Mouse (Mus musculus) neural tube, embryonic 15.5 days (tissue): ENCODE results near the gene Prmt8. TPM values are rescaled to one million over a fixed set of nuclear protein-coding genes. Genes with fewer than 3 reads are reported as not detected.

Experiments used
- ATAC-seq: fragments of 200-750 bp; cut with Nextera tagmentation; 2 replicates; pipeline ENCODE4 v1.8.0; 2017; ENCODE audit warnings: mild to moderate bottlenecking, moderate TSS enrichment, moderate library complexity; ENCODE audit not compliant: low FRiP score
- H3K27ac ChIP-seq: fragments of 300-500 bp; sonication (generic); replicated peaks from 2 replicates; pipeline ENCODE4 v1.5.1; 2015; ENCODE audit warnings: mild to moderate bottlenecking, inconsistent platforms
- H3K27me3 ChIP-seq: fragments of 300-500 bp; sonication (generic); replicated peaks from 2 replicates; pipeline ENCODE4 v1.6.1; 2015; ENCODE audit warnings: inconsistent platforms
- H3K36me3 ChIP-seq: fragments of 300-500 bp; sonication (generic); 2 replicates; pipeline ENCODE4 v1.6.1; 2015; ENCODE audit warnings: inconsistent platforms
- H3K4me1 ChIP-seq: fragments of 300-500 bp; sonication (generic); 2 replicates; pipeline ENCODE4 v1.6.1; 2015; ENCODE audit warnings: inconsistent platforms
- H3K4me2 ChIP-seq: fragments of 300-500 bp; sonication (generic); 2 replicates; pipeline ENCODE4 v1.6.1; 2015; ENCODE audit warnings: inconsistent platforms, mild to moderate bottlenecking, moderate library complexity
- H3K4me3 ChIP-seq: fragments of 300-500 bp; sonication (generic); replicated peaks from 2 replicates; pipeline ENCODE4 v1.5.1; 2015; ENCODE audit warnings: mild to moderate bottlenecking, inconsistent platforms
- H3K9ac ChIP-seq: fragments of 300-500 bp; sonication (generic); replicated peaks from 2 replicates; pipeline ENCODE4 v1.6.1; 2015; ENCODE audit warnings: mild to moderate bottlenecking, inconsistent platforms
- H3K9me3 ChIP-seq: fragments of 300-500 bp; sonication (generic); replicated peaks from 2 replicates; pipeline ENCODE4 v1.6.1; 2016; ENCODE audit warnings: inconsistent platforms
- WGBS: fragments of 180-500 bp; shearing (Covaris S2); methylation state at CpG from one replicate; pipeline ENCODE4 v1.1.7; 2015; ENCODE audit warnings: mixed read lengths; 5-methylcytosine and 5-hydroxymethylcytosine counted together
- polyA plus RNA-seq: library from polyadenylated mRNA; unstranded; fragments of >200 nt; fragmentation: Nextera tagmentation; extraction: Ambion mirVana; gene quantifications from 2 replicates; pipeline ENCODE4 v1.2.1, GENCODE M21; 2015

Prmt8 gene
- polyA plus RNA-seq = 32.8 and 37.9 TPM in 2 replicates

DNA sequence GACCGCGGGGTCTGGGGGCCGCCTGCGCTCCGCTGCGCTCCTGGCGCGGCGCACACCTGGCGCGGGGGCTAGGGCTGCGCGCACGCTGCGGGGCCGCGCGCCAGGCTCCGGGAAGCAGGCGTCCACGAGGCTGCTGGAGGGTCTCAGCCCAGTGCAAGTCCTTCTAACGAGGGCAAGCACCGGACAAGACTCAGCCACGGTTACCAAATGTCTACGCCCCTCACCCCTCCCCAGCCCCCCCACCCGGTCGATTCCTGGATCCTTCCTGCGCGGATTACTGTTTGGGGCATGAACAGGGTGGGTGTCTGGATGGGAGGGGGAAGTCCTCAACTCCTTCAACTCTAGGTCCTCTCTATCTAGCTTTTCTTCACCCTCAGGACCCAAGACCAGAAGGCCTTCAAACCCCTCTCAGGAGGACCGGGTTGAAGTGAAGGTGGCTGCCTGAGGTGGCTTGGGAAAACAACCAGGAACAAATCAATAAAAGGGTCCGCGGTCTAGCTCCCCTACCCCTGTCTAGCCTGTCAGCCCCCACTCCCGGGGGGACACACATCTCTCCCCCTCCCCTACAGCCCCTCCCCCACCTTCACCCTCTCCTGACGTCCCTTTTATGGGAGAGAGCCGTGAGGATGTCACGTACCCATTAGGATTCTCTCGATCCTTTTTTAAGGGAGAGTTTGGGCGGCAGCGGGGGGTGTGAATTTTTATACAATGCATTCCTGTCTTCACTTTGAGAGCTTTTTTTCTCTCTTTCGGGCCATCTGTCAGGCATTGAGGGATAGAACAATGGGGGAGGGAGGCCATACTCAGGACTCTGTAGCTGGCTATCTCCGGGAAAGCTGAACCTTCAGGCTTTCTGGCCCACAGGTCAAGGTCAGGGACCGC lies at the start of gene Prmt8:
Gene Prmt8, minus strand, starts transcription at position 198 of the 882 bp plus-strand sequence.
- Histone ChIP-seq H3K4me1 (peaks cover 56% of the 10 kb centered on the region), H3K4me2 (peak within 1 kb of the TSS; percentile 78), H3K27ac (peak within 1 kb of the TSS; percentile 82), H3K9me3 (no peaks in the 10 kb centered on the region), H3K4me3 (peak within 1 kb of the TSS; percentile 64), H3K9ac (peak within 1 kb of the TSS; percentile 61), H3K36me3 (no peaks in the 10 kb centered on the region), H3K27me3 (peaks cover 3% of the 10 kb centered on the region; the same call in 1 of the 2 replicates)
- WGBS = under 1% methylated on average over 38 of the region's 42 CpGs
- peak; percentile 64 for ATAC-seq

DNA sequence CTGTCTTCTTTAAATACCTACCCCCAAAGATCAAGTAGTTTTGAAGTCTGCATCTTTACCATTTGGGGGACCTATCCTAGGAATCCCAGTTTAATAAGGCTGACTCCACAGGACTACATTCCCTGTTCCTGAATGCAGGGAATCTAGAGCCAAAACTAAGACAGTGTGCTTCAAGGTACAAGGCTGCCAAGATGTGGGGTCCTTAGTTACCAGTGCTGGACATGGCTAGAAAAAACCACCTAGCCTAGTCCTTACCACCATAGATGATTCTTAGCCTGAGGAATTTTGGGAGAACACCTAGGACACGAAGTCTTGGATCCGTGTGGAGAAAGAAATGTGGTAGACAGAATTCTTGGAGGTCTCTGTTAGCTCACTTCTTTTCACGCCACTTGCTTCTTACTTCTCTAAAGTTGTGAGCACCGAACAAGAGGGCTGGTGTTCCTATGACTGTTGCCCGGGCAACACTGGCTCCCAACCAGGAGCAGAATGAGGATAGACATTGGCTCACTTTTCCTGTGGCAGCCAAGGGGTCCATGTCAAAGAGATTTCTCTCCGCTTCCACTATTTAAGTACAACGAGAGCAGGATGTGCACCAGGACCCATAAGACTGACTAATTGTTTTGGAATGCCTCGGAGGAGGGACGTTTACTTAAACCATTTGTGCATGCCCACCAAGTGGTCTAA lies 33.9 kb upstream of the Prmt8 start:
- H3K36me3 ChIP-seq = no peaks in the 10 kb centered on the region
- no peak overlapping the region; the same call in 1 of the 2 replicates for H3K27ac ChIP-seq
- peak; percentile 66 for ATAC-seq
- H3K27me3 ChIP-seq = no peaks in the 10 kb centered on the region; the same call in 1 of the 2 replicates
- H3K4me3 ChIP-seq = no peak overlapping the region
- WGBS = 42% methylated on average over 9 of the region's 9 CpGs
- no peak overlapping the region for H3K4me2 ChIP-seq
- no peaks in the 10 kb centered on the region for H3K9me3 ChIP-seq
- peaks cover 13% of the 10 kb centered on the region; the same call in 1 of the 2 replicates for H3K4me1 ChIP-seq
- H3K9ac ChIP-seq = no peak overlapping the region

DNA sequence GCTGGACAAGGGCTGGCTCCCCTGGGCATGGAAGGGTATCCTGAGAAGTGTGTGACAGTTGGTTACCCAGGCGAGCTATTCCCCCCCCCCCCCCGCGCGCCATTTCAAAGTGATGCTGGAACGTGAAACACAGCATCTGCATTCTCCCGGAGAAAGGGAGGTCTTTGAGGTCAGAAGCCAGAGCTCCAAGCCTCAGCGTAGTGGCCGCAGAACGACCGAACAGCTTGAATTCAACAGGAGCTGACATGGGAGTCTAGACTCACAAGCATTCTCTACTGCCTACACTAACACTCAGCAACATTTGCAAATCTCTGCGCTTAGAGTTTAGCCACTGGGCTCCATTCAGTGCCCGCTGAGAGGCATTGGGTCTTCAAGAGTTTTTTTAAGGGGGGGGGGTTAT lies 32.9 kb upstream of the Prmt8 start:
- H3K4me3 ChIP-seq = no peak overlapping the region
- H3K36me3 ChIP-seq = no peaks in the 10 kb centered on the region
- WGBS = 76% methylated on average over 12 of the region's 12 CpGs
- H3K4me2 ChIP-seq = no peak overlapping the region
- ATAC-seq = no peak
- H3K27ac ChIP-seq = no peak overlapping the region
- no peaks in the 10 kb centered on the region; the same call in 1 of the 2 replicates for H3K27me3 ChIP-seq
- no peak overlapping the region for H3K9ac ChIP-seq
- no peaks in the 10 kb centered on the region for H3K9me3 ChIP-seq
- H3K4me1 ChIP-seq = peaks cover 13% of the 10 kb centered on the region; the same call in 1 of the 2 replicates

DNA sequence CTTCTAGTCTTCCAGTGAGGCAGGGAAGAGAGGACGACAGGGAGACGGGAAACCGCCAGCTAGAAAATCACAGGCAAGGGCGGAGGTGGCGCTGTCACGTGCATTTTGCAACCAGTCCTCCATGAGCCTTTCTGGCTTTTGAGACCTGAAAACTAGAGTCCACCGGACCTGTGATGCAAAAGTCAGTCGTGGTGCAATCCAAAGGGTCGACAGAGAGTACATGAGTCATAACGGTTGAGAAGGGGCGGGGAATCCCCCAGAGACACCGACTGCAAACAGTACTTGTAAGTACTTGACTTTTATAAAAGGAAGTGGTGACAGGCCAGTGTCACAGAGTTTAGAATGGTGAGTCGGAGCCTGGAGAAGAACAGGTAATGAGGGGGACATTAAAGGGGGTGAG lies 20.8 kb upstream of the Prmt8 start:
- no peaks in the 10 kb centered on the region for H3K36me3 ChIP-seq
- no peak overlapping the region for H3K27ac ChIP-seq
- no peaks in the 10 kb centered on the region for H3K27me3 ChIP-seq
- H3K4me1 ChIP-seq = no peaks in the 10 kb centered on the region
- WGBS = 74% methylated on average over 13 of the region's 13 CpGs
- H3K4me3 ChIP-seq = no peak overlapping the region
- no peak overlapping the region for H3K9ac ChIP-seq
- no peaks in the 10 kb centered on the region for H3K9me3 ChIP-seq
- ATAC-seq = no peak
- no peak overlapping the region for H3K4me2 ChIP-seq

DNA sequence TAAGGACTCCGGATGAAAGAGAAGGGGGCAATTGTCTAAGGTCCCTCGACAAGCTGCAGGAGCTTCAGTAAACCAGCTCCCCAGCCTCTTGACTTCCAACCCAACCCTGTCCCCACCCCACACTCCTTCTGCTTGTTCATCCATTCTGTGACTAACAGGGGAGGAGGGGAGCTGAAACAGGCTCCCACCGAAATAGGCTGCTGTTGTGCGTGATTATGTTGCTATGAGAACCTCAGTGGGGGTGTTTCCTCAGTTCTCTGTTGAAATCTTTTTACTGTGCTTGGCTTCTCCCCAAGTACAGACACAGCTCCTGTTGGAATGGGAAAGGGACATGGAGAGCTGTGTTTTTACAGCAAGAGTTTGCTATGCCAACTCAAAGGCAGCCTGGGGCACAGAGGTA lies 1.5 kb upstream of the Prmt8 start:
- peaks cover 46% of the 10 kb centered on the region for H3K4me1 ChIP-seq
- peaks cover 3% of the 10 kb centered on the region; the same call in 1 of the 2 replicates for H3K27me3 ChIP-seq
- no peak for ATAC-seq
- no peaks in the 10 kb centered on the region for H3K36me3 ChIP-seq
- WGBS = 33% methylated on average over 4 of the region's 4 CpGs
- no peak overlapping the region for H3K9ac ChIP-seq
- no peak overlapping the region for H3K27ac ChIP-seq
- H3K4me2 ChIP-seq = peak overlapping the region; percentile 78
- no peak overlapping the region for H3K4me3 ChIP-seq
- H3K9me3 ChIP-seq = no peaks in the 10 kb centered on the region

DNA sequence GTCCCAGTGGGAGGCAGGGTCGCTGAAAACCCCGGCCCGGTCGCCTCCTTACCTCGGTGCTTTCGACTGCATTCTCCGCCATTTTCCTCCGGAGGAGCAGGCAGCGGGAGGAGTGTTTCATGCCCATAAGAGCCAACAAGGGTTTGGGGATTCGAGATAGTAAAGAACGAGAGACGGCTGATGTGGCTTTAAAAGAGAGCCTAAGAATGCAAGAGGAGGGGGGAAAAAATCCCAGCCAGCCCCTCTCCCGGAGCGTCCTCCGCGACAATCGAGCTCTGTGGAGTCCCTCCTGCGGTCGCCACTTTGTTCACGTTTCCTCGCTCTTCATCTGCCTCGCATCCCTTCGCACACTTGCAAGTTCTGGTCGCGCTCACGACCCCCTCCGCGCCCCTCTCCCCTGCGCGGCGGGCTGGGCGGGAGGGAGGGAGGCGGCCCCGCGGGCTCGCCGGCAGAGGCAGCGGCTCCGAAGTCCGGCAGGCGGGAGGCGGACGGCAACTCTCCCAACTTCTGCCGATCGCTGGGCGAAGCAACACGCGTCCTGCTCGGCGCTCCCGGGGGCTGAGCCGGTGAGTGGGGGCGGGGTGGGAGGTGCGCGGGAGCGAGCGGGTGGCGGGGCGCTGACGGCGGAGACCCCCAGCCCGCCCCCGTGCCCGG lies 524 bp downstream of the Prmt8 start:
- Histone ChIP-seq H3K4me1 (peaks cover 56% of the 10 kb centered on the region), H3K27me3 (peaks cover 3% of the 10 kb centered on the region; the same call in 1 of the 2 replicates), H3K4me2 (peak overlapping the region; percentile 78), H3K9ac (peak overlapping the region; percentile 61), H3K4me3 (peak overlapping the region; percentile 64), H3K36me3 (no peaks in the 10 kb centered on the region), H3K9me3 (no peaks in the 10 kb centered on the region), H3K27ac (peak overlapping the region; percentile 82)
- ATAC-seq = peak; percentile 16; the same call in 1 of the 2 replicates
- WGBS = under 1% methylated on average over 60 of the region's 64 CpGs

DNA sequence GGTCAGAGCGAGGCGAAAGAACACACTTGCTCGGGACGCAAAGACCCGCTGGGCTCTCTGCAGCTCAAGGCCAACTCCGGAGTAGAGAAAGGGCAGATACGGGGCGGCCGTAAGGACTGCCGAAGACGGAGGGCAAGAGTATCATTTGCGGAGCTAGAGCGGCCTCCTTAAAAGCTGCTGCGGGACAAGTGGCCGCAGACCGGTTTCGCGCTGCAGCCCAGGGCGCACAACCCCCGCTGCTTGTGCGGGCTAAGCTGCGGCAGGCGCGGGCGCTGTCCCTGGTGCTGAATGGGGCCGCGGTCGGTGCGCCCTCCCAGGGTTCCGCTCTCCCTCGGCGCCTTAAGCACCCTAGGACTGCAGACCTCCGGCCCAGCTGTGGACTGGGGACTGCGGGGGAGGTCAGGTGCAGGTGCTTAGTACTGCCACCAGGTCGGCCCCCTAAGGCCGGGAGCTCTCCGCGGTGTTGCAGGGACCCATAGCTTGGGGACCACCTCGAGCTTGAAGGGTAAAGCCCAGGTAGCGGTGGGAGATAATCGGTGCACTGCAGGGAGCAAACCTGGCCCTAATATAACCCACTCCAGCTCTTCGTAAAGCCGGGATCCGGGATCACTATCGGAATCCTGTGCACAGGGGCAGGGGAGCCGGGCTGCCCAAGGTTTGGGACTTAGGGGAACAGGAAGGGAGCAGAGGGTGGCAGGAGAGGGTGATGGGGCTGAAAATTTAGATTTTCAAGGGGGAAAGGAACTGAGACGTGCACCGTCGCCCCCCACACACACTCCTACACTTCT lies 1.4 kb downstream of the Prmt8 start:
- H3K27me3 ChIP-seq = peaks cover 3% of the 10 kb centered on the region; the same call in 1 of the 2 replicates
- peaks cover 56% of the 10 kb centered on the region for H3K4me1 ChIP-seq
- peak overlapping the region; percentile 61 for H3K9ac ChIP-seq
- under 1% methylated on average over 49 of the region's 49 CpGs for WGBS
- H3K36me3 ChIP-seq = no peaks in the 10 kb centered on the region
- peak overlapping the region; percentile 82 for H3K27ac ChIP-seq
- no peaks in the 10 kb centered on the region for H3K9me3 ChIP-seq
- peak overlapping the region; percentile 64 for H3K4me3 ChIP-seq
- ATAC-seq = peak; percentile 40
- peak overlapping the region; percentile 78 for H3K4me2 ChIP-seq

DNA sequence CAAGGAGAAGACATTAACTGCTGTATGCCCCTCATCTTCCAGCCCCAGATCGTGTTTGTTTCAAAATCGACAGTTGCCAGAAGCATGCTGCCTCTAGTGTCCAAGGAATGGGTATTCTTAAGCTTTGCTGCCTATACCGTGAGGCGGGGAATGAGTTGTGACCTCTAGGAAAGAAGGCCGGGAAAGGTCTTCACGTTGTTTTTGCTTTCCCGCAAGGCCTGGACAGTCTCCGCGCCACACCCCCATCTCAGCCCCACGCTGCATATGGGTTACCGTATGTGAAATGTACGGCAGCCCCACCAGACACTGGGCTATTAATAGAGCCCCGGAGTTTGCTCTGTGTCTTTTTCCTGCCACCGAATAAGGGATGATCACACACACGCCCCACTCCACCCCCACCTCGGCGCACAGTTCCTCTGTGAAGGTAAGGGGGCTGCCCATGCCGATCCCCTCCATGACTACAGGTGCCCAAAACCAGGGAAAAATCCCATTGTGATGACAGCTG lies 2.0 kb downstream of the Prmt8 start:
- Histone ChIP-seq H3K9ac (peak overlapping the region; percentile 61), H3K27ac (peak overlapping the region; percentile 82), H3K4me3 (peak overlapping the region; percentile 64), H3K4me1 (peaks cover 56% of the 10 kb centered on the region), H3K36me3 (no peaks in the 10 kb centered on the region), H3K9me3 (no peaks in the 10 kb centered on the region), H3K4me2 (peak overlapping the region; percentile 78), H3K27me3 (0 out of 2 replicates have a peak, but pooled peaks cover 3% of the 10 kb centered on the region)
- WGBS = under 1% methylated on average over 18 of the region's 18 CpGs
- ATAC-seq = peak; percentile 40

DNA sequence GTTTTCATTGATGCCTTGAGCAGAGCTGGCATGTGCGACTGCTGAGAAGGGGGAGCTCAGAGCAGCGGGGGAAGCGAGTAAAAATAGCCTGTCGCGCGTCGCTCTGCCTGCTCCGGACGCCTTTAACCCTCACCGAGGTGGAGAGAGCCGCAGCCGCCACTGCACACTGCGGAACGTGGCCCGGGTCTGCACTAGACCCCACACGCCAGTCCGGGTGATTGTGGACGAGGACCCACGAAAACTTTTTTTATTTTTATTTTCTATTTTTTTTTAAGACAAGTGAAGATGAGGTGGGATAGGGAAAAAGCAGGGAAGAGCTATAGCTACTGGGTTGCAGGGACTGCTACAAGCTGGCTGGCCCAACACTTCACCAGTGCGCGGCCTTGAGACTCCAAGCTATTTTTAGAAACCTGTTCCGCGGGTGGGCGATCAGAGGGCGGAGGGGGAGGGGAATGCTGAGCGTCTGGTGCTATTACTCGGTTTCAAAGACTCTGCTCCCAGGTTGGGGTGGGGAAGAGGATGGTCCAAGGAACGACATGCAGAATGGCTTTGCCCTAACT lies 2.6 kb downstream of the Prmt8 start:
- peak overlapping the region; percentile 61 for H3K9ac ChIP-seq
- peak; percentile 58 for ATAC-seq
- H3K27ac ChIP-seq = peak overlapping the region; percentile 82
- H3K36me3 ChIP-seq = no peaks in the 10 kb centered on the region
- H3K4me2 ChIP-seq = peak overlapping the region; percentile 78
- no peaks in the 10 kb centered on the region for H3K9me3 ChIP-seq
- under 1% methylated on average over 28 of the region's 28 CpGs for WGBS
- peak overlapping the region; percentile 64 for H3K4me3 ChIP-seq
- peaks cover 56% of the 10 kb centered on the region for H3K4me1 ChIP-seq
- 0 out of 2 replicates have a peak, but pooled peaks cover 3% of the 10 kb centered on the region for H3K27me3 ChIP-seq

DNA sequence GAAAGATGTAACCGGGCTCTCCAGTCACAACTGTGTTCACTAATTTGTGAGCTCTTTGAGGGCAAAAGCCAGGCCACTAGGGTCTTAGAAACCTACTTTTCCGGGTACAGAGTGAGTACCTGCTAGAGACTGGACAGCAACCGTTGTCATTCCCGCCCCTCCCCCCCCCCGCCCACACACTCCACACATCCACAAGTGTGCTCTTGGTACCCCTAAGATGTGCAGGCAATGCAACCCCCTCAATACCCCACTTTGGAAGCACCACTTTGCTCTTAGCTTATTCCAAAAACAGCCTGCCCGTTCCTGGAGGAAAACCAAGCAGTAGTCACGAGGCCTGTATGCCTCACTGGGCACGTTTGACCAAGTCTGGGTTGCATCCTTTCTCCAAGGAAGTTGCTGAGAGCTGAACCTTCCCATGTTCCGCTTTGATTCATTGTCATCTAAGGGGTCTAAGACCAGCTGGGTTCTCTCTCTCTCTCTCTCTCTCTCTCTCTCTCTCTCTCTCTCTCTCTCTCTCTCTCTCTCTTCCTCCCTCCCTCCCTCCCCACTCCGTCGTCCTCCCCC lies 3.1 kb downstream of the Prmt8 start:
- no peaks in the 10 kb centered on the region for H3K9me3 ChIP-seq
- 0 out of 2 replicates have a peak, but pooled peaks cover 3% of the 10 kb centered on the region for H3K27me3 ChIP-seq
- peaks cover 54% of the 10 kb centered on the region for H3K4me1 ChIP-seq
- peak overlapping the region; percentile 64 for H3K4me3 ChIP-seq
- 0 out of 2 replicates have a peak, but pooled peaks have one; percentile 9 for ATAC-seq
- no peaks in the 10 kb centered on the region for H3K36me3 ChIP-seq
- 0 out of 2 replicates have a peak overlapping the region, but pooled peaks have one; percentile 45 for H3K27ac ChIP-seq
- peak overlapping the region; percentile 78 for H3K4me2 ChIP-seq
- WGBS = 8% methylated on average over 9 of the region's 11 CpGs
- H3K9ac ChIP-seq = no peak overlapping the region; the same call in none of the 2 replicates
